Mouse (Mus musculus) liver, embryonic 14.5 days (tissue): ENCODE measurements around the gene Trim80.

Experiments used
- CTCF ChIP-seq: IDR thresholded peaks from 2 replicates; pipeline ENCODE4 v1.5.1; 2016; ENCODE audit warnings: antibody characterized with exemption, low read depth, control low read depth
- EP300 ChIP-seq: IDR thresholded peaks from 2 replicates; pipeline ENCODE4 v1.6.1; 2016; ENCODE audit warnings: antibody characterized with exemption, low read depth

GRCm38 (mm10) chr11:115432814-115433213 is 7.5 kb upstream of the Trim80 start:
- no peak for TF ChIP-seq CTCF
- no peak for TF ChIP-seq EP300
